25 mouse cellular contexts compared by ENCODE assay signal in genomic region chr12:119381839-119382238, GRCm38 (mm10).
"Had no signal": no experiment of that assay in that cellular context is flagged by ENCODE, and none has a peak within 500 bp of the region (broad histone marks: within the 10 kb centered on the region; RNA-seq: fewer than 3 reads in every experiment).

No protein-coding gene starts in this region.

- H3K36me3 ChIP-seq: intestine, embryonic 15.5 days; kidney, embryonic 15.5 days; limb, embryonic 10.5 days; limb, embryonic 13.5 days; liver, embryonic 12.5 days; liver, embryonic 15.5 days; midbrain, embryonic 10.5 days; midbrain, embryonic 13.5 days; neural tube, embryonic 13.5 days; stomach, embryonic 15.5 days had no signal

- H3K9ac ChIP-seq: intestine, embryonic 15.5 days; kidney, embryonic 15.5 days; limb, embryonic 13.5 days; liver, embryonic 12.5 days; liver, embryonic 15.5 days; midbrain, embryonic 13.5 days; neural tube, embryonic 13.5 days; stomach, embryonic 15.5 days had no signal

- DNase-seq: kidney, adult 11 months; kidney, adult 8-10 months; kidney, postnatal 14 days; kidney, postnatal 4 days; layer of hippocampus, postnatal 36 days; liver; retina, postnatal 1 day; right cerebral cortex, postnatal 25 days; spleen, adult 18-20 months; thymus, postnatal 25 days had no signal

- ATAC-seq: intestine, embryonic 15.5 days; liver, embryonic 12.5 days; midbrain, embryonic 13.5 days; midbrain, embryonic 16.5 days had no signal

- H3K9me3 ChIP-seq: intestine, embryonic 15.5 days; kidney, embryonic 15.5 days; limb, embryonic 10.5 days; limb, embryonic 13.5 days; liver, embryonic 12.5 days; liver, embryonic 15.5 days; megakaryocyte, embryonic 14.5 days; midbrain, embryonic 10.5 days; midbrain, embryonic 13.5 days; neural tube, embryonic 13.5 days; stomach, embryonic 15.5 days had no signal

- H3K27ac ChIP-seq: intestine, embryonic 15.5 days; kidney, embryonic 15.5 days; layer of hippocampus, adult 2 months; left cerebral cortex, adult 2 months; limb, embryonic 10.5 days; limb, embryonic 13.5 days; liver, embryonic 12.5 days; liver, embryonic 15.5 days; midbrain, embryonic 10.5 days; midbrain, embryonic 13.5 days; neural tube, embryonic 13.5 days; stomach, embryonic 15.5 days had no signal

- H3K4me2 ChIP-seq: intestine, embryonic 15.5 days; kidney, embryonic 15.5 days; limb, embryonic 13.5 days; liver, embryonic 12.5 days; liver, embryonic 15.5 days; midbrain, embryonic 13.5 days; neural tube, embryonic 13.5 days; stomach, embryonic 15.5 days had no signal

- H3K4me3 ChIP-seq: intestine, embryonic 15.5 days; kidney, embryonic 15.5 days; layer of hippocampus, adult 2 months; left cerebral cortex, adult 2 months; limb, embryonic 10.5 days; limb, embryonic 13.5 days; liver, embryonic 12.5 days; liver, embryonic 15.5 days; megakaryocyte, embryonic 14.5 days; midbrain, embryonic 10.5 days; midbrain, embryonic 13.5 days; myocyte; neural tube, embryonic 13.5 days; stomach, embryonic 15.5 days had no signal

- H3K4me1 ChIP-seq: intestine, embryonic 15.5 days; kidney, embryonic 15.5 days; limb, embryonic 10.5 days; limb, embryonic 13.5 days; liver, embryonic 12.5 days; liver, embryonic 15.5 days; megakaryocyte, embryonic 14.5 days; neural tube, embryonic 13.5 days; stomach, embryonic 15.5 days had no signal

- H3K27me3 ChIP-seq: intestine, embryonic 15.5 days; kidney, embryonic 15.5 days; limb, embryonic 13.5 days; liver, embryonic 12.5 days; liver, embryonic 15.5 days; megakaryocyte, embryonic 14.5 days; midbrain, embryonic 13.5 days; neural tube, embryonic 13.5 days; stomach, embryonic 15.5 days had no signal
